Mouse (Mus musculus): ENCODE measurements at regions not wholly inside any gene's neighbourhood (a gene's known extent, or its start where the extent isn't known, plus 50 kb on each side); places are given as distances from the start of the nearest gene placed in this dataset.

- no peaks in the 10 kb centered on the region for H3K36me3 ChIP-seq (ENCODE audit: control insufficient read depth, insufficient read depth, low read length, poor library complexity, severe bottlenecking)
- no peak for DNase-seq (ENCODE audit: low read depth, low spot score)
Measured at GRCm38 (mm10) chr2:75510223-75510622, 148.8 kb upstream of the Hnrnpa3 start.

GRCm38 (mm10) chr2:75512422-75513170 lies 146.5 kb upstream of the Hnrnpa3 start:
- no peak for DNase-seq (ENCODE audit: low read depth, low spot score)

More at GRCm38 (mm10) chr2:75510223-75510622, 148.8 kb upstream of the Hnrnpa3 start:
- no peaks in the 10 kb centered on the region for H3K27me3 ChIP-seq (ENCODE audit: control insufficient read depth, insufficient read depth, low read length, poor library complexity, severe bottlenecking)

GRCm38 (mm10) chr2:75514171-75514570 lies 144.9 kb upstream of the Hnrnpa3 start:
- H3K27me3 ChIP-seq (ENCODE audit: control insufficient read depth, insufficient read depth, low read length, poor library complexity, severe bottlenecking), result no peaks in the 10 kb centered on the region
- H3K36me3 ChIP-seq (ENCODE audit: control insufficient read depth, insufficient read depth, low read length, poor library complexity, severe bottlenecking), result no peaks in the 10 kb centered on the region
- DNase-seq (ENCODE audit: low read depth, low spot score), result no peak

More at GRCm38 (mm10) chr2:75512422-75513170, 146.5 kb upstream of the Hnrnpa3 start:
- Histone ChIP-seq H3K27me3 (ENCODE audit: control insufficient read depth, insufficient read depth, low read length, poor library complexity, severe bottlenecking) (no peaks in the 10 kb centered on the region), H3K36me3 (ENCODE audit: control insufficient read depth, insufficient read depth, low read length, poor library complexity, severe bottlenecking) (no peaks in the 10 kb centered on the region)

- Histone ChIP-seq H3K27me3 (ENCODE audit: control insufficient read depth, insufficient read depth, low read length, poor library complexity, severe bottlenecking) (no peaks in the 10 kb centered on the region), H3K36me3 (ENCODE audit: control insufficient read depth, insufficient read depth, low read length, poor library complexity, severe bottlenecking) (no peaks in the 10 kb centered on the region)
- DNase-seq (ENCODE audit: low read depth, low spot score), result no peak
Measured at GRCm38 (mm10) chr2:75516223-75516622, 142.8 kb upstream of the Hnrnpa3 start.

- DNase-seq (ENCODE audit: low read depth, low spot score), result no peak
- Histone ChIP-seq H3K36me3 (ENCODE audit: control insufficient read depth, insufficient read depth, low read length, poor library complexity, severe bottlenecking) (no peaks in the 10 kb centered on the region), H3K27me3 (ENCODE audit: control insufficient read depth, insufficient read depth, low read length, poor library complexity, severe bottlenecking) (no peaks in the 10 kb centered on the region)
Measured at GRCm38 (mm10) chr2:75517096-75517495, 142.0 kb upstream of the Hnrnpa3 start.

- no peak for DNase-seq (ENCODE audit: low read depth, low spot score)
- Histone ChIP-seq H3K27me3 (ENCODE audit: control insufficient read depth, insufficient read depth, low read length, poor library complexity, severe bottlenecking) (no peaks in the 10 kb centered on the region), H3K36me3 (ENCODE audit: control insufficient read depth, insufficient read depth, low read length, poor library complexity, severe bottlenecking) (no peaks in the 10 kb centered on the region)
Measured at GRCm38 (mm10) chr2:75518607-75519006, 140.5 kb upstream of the Hnrnpa3 start.

- no peak for DNase-seq (ENCODE audit: low read depth, low spot score)
- no peaks in the 10 kb centered on the region for H3K27me3 ChIP-seq (ENCODE audit: control insufficient read depth, insufficient read depth, low read length, poor library complexity, severe bottlenecking)
- no peaks in the 10 kb centered on the region for H3K36me3 ChIP-seq (ENCODE audit: control insufficient read depth, insufficient read depth, low read length, poor library complexity, severe bottlenecking)
Measured at GRCm38 (mm10) chr2:75525562-75525961, 133.5 kb upstream of the Hnrnpa3 start.

- H3K36me3 ChIP-seq (ENCODE audit: control insufficient read depth, insufficient read depth, low read length, poor library complexity, severe bottlenecking), result no peaks in the 10 kb centered on the region
- no peak for DNase-seq (ENCODE audit: low read depth, low spot score)
Measured at GRCm38 (mm10) chr2:75528706-75529105, 130.4 kb upstream of the Hnrnpa3 start.

GRCm38 (mm10) chr2:75538114-75538513 lies 120.9 kb upstream of the Hnrnpa3 start:
- Histone ChIP-seq H3K27me3 (ENCODE audit: control insufficient read depth, insufficient read depth, low read length, poor library complexity, severe bottlenecking) (no peaks in the 10 kb centered on the region), H3K36me3 (ENCODE audit: control insufficient read depth, insufficient read depth, low read length, poor library complexity, severe bottlenecking) (no peaks in the 10 kb centered on the region)
- DNase-seq (ENCODE audit: low read depth, low spot score), result no peak

More at GRCm38 (mm10) chr2:75528706-75529105, 130.4 kb upstream of the Hnrnpa3 start:
- no peaks in the 10 kb centered on the region for H3K27me3 ChIP-seq (ENCODE audit: control insufficient read depth, insufficient read depth, low read length, poor library complexity, severe bottlenecking)

GRCm38 (mm10) chr2:75539726-75540125 lies 119.3 kb upstream of the Hnrnpa3 start:
- no peaks in the 10 kb centered on the region for H3K27me3 ChIP-seq (ENCODE audit: control insufficient read depth, insufficient read depth, low read length, poor library complexity, severe bottlenecking)
- no peaks in the 10 kb centered on the region for H3K36me3 ChIP-seq (ENCODE audit: control insufficient read depth, insufficient read depth, low read length, poor library complexity, severe bottlenecking)
- no peak for DNase-seq (ENCODE audit: low read depth, low spot score)

GRCm38 (mm10) chr2:75542331-75542730 lies 116.7 kb upstream of the Hnrnpa3 start:
- H3K36me3 ChIP-seq (ENCODE audit: control insufficient read depth, insufficient read depth, low read length, poor library complexity, severe bottlenecking), result no peaks in the 10 kb centered on the region
- DNase-seq (ENCODE audit: low read depth, low spot score), result no peak

GRCm38 (mm10) chr2:75542781-75543180 lies 116.3 kb upstream of the Hnrnpa3 start:
- Histone ChIP-seq H3K27me3 (ENCODE audit: control insufficient read depth, insufficient read depth, low read length, poor library complexity, severe bottlenecking) (no peaks in the 10 kb centered on the region), H3K36me3 (ENCODE audit: control insufficient read depth, insufficient read depth, low read length, poor library complexity, severe bottlenecking) (no peaks in the 10 kb centered on the region)
- no peak for DNase-seq (ENCODE audit: low read depth, low spot score)

More at GRCm38 (mm10) chr2:75542331-75542730, 116.7 kb upstream of the Hnrnpa3 start:
- no peaks in the 10 kb centered on the region for H3K27me3 ChIP-seq (ENCODE audit: control insufficient read depth, insufficient read depth, low read length, poor library complexity, severe bottlenecking)

GRCm38 (mm10) chr2:75545971-75546370 lies 113.1 kb upstream of the Hnrnpa3 start:
- H3K27me3 ChIP-seq (ENCODE audit: control insufficient read depth, insufficient read depth, low read length, poor library complexity, severe bottlenecking), result no peaks in the 10 kb centered on the region
- DNase-seq (ENCODE audit: low read depth, low spot score), result no peak
- no peaks in the 10 kb centered on the region for H3K36me3 ChIP-seq (ENCODE audit: control insufficient read depth, insufficient read depth, low read length, poor library complexity, severe bottlenecking)

GRCm38 (mm10) chr2:75555676-75556075 lies 103.4 kb upstream of the Hnrnpa3 start:
- H3K36me3 ChIP-seq (ENCODE audit: control insufficient read depth, insufficient read depth, low read length, poor library complexity, severe bottlenecking), result no peaks in the 10 kb centered on the region
- DNase-seq (ENCODE audit: low read depth, low spot score), result no peak
- H3K27me3 ChIP-seq (ENCODE audit: control insufficient read depth, insufficient read depth, low read length, poor library complexity, severe bottlenecking), result no peaks in the 10 kb centered on the region

GRCm38 (mm10) chr2:75556744-75557143 lies 102.3 kb upstream of the Hnrnpa3 start:
- no peak for DNase-seq (ENCODE audit: low read depth, low spot score)
- no peaks in the 10 kb centered on the region for H3K36me3 ChIP-seq (ENCODE audit: control insufficient read depth, insufficient read depth, low read length, poor library complexity, severe bottlenecking)
- H3K27me3 ChIP-seq (ENCODE audit: control insufficient read depth, insufficient read depth, low read length, poor library complexity, severe bottlenecking), result no peaks in the 10 kb centered on the region

- H3K27me3 ChIP-seq (ENCODE audit: control insufficient read depth, insufficient read depth, low read length, poor library complexity, severe bottlenecking), result no peaks in the 10 kb centered on the region
- no peaks in the 10 kb centered on the region for H3K36me3 ChIP-seq (ENCODE audit: control insufficient read depth, insufficient read depth, low read length, poor library complexity, severe bottlenecking)
- no peak for DNase-seq (ENCODE audit: low read depth, low spot score)
Measured at GRCm38 (mm10) chr2:75557392-75557791, 101.7 kb upstream of the Hnrnpa3 start.

Measured in splenic B cell, adult 2 months (primary cell).